Mouse (Mus musculus) C2C12 (cell line): Measurements from ENCODE around the gene Trpc5os. TPM values are rescaled to one million over a fixed set of nuclear protein-coding genes. Genes with fewer than 3 reads are reported as not detected.

Experiments
- H3K27me3 ChIP-seq: one replicate; pipeline ENCODE4 v1.6.1; 2011; ENCODE audit not compliant: control insufficient read depth, insufficient read depth, insufficient read length
- H3K36me3 ChIP-seq: one replicate; pipeline ENCODE4 v1.6.1; 2011; ENCODE audit not compliant: control insufficient read depth, insufficient read depth
- H3K4me3 ChIP-seq: one replicate; pipeline ENCODE4 v1.5.1; 2011; ENCODE audit warnings: mild to moderate bottlenecking, control low read depth; ENCODE audit not compliant: poor library complexity, insufficient read depth, severe bottlenecking
- H3K79me2 ChIP-seq: one replicate; pipeline ENCODE4 v1.6.1; 2011; ENCODE audit not compliant: control insufficient read depth, insufficient read depth
- H3K79me3 ChIP-seq: one replicate; pipeline ENCODE4 v1.6.1; 2011; ENCODE audit warnings: low read depth, control low read depth
- H3ac ChIP-seq: one replicate; pipeline ENCODE3; 2011; ENCODE audit warnings: low read depth; ENCODE audit not compliant: control insufficient read depth, insufficient read length
- CEBPB ChIP-seq: IDR thresholded peaks from one replicate; pipeline ENCODE4 v1.6.1; 2011; ENCODE audit warnings: low read depth, mild to moderate bottlenecking, control low read depth, moderate library complexity
- CTCF ChIP-seq: IDR thresholded peaks from one replicate; pipeline ENCODE4 v1.5.1; 2011; ENCODE audit not compliant: control insufficient read depth, insufficient read depth, insufficient read length
- FOSL1 ChIP-seq: IDR thresholded peaks from one replicate; pipeline ENCODE4 v1.8.0; 2011; ENCODE audit warnings: mild to moderate bottlenecking, low read length; ENCODE audit not compliant: poor library complexity, insufficient read depth, severe bottlenecking
- MAX ChIP-seq: IDR thresholded peaks from one replicate; pipeline ENCODE4 v1.6.1; 2011; ENCODE audit warnings: mild to moderate bottlenecking, control low read depth
- MYOD1 ChIP-seq: IDR thresholded peaks from one replicate; pipeline ENCODE4 v1.6.1; 2011; ENCODE audit warnings: low read depth; ENCODE audit not compliant: control insufficient read depth, insufficient read length
- MYOG ChIP-seq: IDR thresholded peaks from one replicate; pipeline ENCODE4 v1.6.1; 2011; ENCODE audit not compliant: control insufficient read depth, insufficient read length; ENCODE audit errors: extremely low read depth
- USF1 ChIP-seq: IDR thresholded peaks from one replicate; pipeline ENCODE4 v1.6.1; 2011; ENCODE audit warnings: low read depth, mild to moderate bottlenecking, control low read depth, moderate library complexity
- long read RNA-seq, 2 experiments: library from polyadenylated mRNA; unstranded; transcript quantifications; one replicate each; pipeline ENCODE4 v2.0.0; 2019 to 2020
- polyA plus RNA-seq: library from polyadenylated mRNA; unstranded; fragments of >200 nt; fragmentation: generic; extraction: Trizol; gene quantifications from one replicate; pipeline ENCODE4 v1.2.1, GENCODE M21; 2012; ENCODE audit warnings: missing spikeins

The Trpc5os gene
- 0.01 TPM for polyA plus RNA-seq
- long read RNA-seq, experiment 1: 0 reads
- long read RNA-seq, experiment 2: 0 reads

GRCm38 (mm10) chrX:144456281-144456680, at the start of gene Trpc5os:
Gene Trpc5os (plus strand): TSS chrX:144456581.
- Histone ChIP-seq H3ac (no peak within 1 kb of the TSS), H3K79me3 (no peaks in the 10 kb centered on the region), H3K36me3 (no peaks in the 10 kb centered on the region), H3K4me3 (no peak within 1 kb of the TSS), H3K79me2 (no peaks in the 10 kb centered on the region), H3K27me3 (no peaks in the 10 kb centered on the region)
- TF ChIP-seq MYOG (no peak), MAX (no peak), USF1 (no peak), MYOD1 (no peak), CTCF (no peak), FOSL1 (no peak), CEBPB (no peak)

- H3K79me2 ChIP-seq: no peaks in the 10 kb centered on the region
- no peak overlapping the region for H3K4me3 ChIP-seq
- no peaks in the 10 kb centered on the region for H3K79me3 ChIP-seq
- no peaks in the 10 kb centered on the region for H3K27me3 ChIP-seq
- H3K36me3 ChIP-seq: no peaks in the 10 kb centered on the region
- TF ChIP-seq USF1: no peak
- TF ChIP-seq MAX: no peak
- TF ChIP-seq MYOD1: no peak
- TF ChIP-seq CEBPB: no peak
- no peak for TF ChIP-seq MYOG
- TF ChIP-seq CTCF: no peak
- no peak for TF ChIP-seq FOSL1
- H3ac ChIP-seq: no peak overlapping the region
Observed at GRCm38 (mm10) chrX:144408036-144408435, 48.3 kb upstream of the Trpc5os start.

GRCm38 (mm10) chrX:144420259-144420658, 36.1 kb upstream of the Trpc5os start:
- TF ChIP-seq MAX: no peak
- TF ChIP-seq CEBPB: no peak
- no peak for TF ChIP-seq CTCF
- no peak for TF ChIP-seq MYOG
- no peak for TF ChIP-seq MYOD1
- TF ChIP-seq FOSL1: no peak
- TF ChIP-seq USF1: no peak
- no peak overlapping the region for H3K4me3 ChIP-seq
- H3ac ChIP-seq: no peak overlapping the region
- H3K27me3 ChIP-seq: no peaks in the 10 kb centered on the region
- no peaks in the 10 kb centered on the region for H3K79me2 ChIP-seq
- H3K79me3 ChIP-seq: no peaks in the 10 kb centered on the region
- no peaks in the 10 kb centered on the region for H3K36me3 ChIP-seq

- no peak overlapping the region for H3K4me3 ChIP-seq
- TF ChIP-seq MYOD1: no peak
- no peak for TF ChIP-seq CTCF
- TF ChIP-seq MAX: no peak
- TF ChIP-seq CEBPB: no peak
- no peak for TF ChIP-seq USF1
- TF ChIP-seq MYOG: no peak
- no peak for TF ChIP-seq FOSL1
- no peaks in the 10 kb centered on the region for H3K27me3 ChIP-seq
- H3K36me3 ChIP-seq: no peaks in the 10 kb centered on the region
- H3K79me2 ChIP-seq: no peaks in the 10 kb centered on the region
- no peaks in the 10 kb centered on the region for H3K79me3 ChIP-seq
- H3ac ChIP-seq: no peak overlapping the region
Observed at GRCm38 (mm10) chrX:144421091-144421490, 35.3 kb upstream of the Trpc5os start.

GRCm38 (mm10) chrX:144423848-144424247, 32.5 kb upstream of the Trpc5os start:
- no peak overlapping the region for H3ac ChIP-seq
- H3K4me3 ChIP-seq: no peak overlapping the region
- no peaks in the 10 kb centered on the region for H3K79me2 ChIP-seq
- TF ChIP-seq FOSL1 (no peak), CTCF (no peak), MYOD1 (no peak), CEBPB (no peak), MYOG (no peak), USF1 (no peak), MAX (no peak)
- H3K27me3 ChIP-seq: no peaks in the 10 kb centered on the region
- H3K36me3 ChIP-seq: no peaks in the 10 kb centered on the region
- no peaks in the 10 kb centered on the region for H3K79me3 ChIP-seq

- Histone ChIP-seq H3K4me3 (no peak overlapping the region), H3K79me3 (no peaks in the 10 kb centered on the region), H3ac (no peak overlapping the region), H3K36me3 (no peaks in the 10 kb centered on the region), H3K27me3 (no peaks in the 10 kb centered on the region), H3K79me2 (no peaks in the 10 kb centered on the region)
- TF ChIP-seq CTCF (no peak), MAX (no peak), USF1 (no peak), MYOG (no peak), CEBPB (no peak), FOSL1 (no peak), MYOD1 (no peak)
Observed at GRCm38 (mm10) chrX:144464416-144464815, 8.0 kb downstream of the Trpc5os start.
